Mouse (Mus musculus) neural tube, embryonic 14.5 days (tissue): Measurements from ENCODE around the gene Col16a1. TPM values are rescaled to one million over a fixed set of nuclear protein-coding genes. Genes with fewer than 3 reads are reported as not detected.
A peak's percentile ranks its signal among the peaks of the same experiment; 100 is the strongest.

Experiments used
- ATAC-seq: fragments of 200-750 bp; cut with Nextera tagmentation; 2 replicates; pipeline ENCODE4 v1.8.0; 2017; ENCODE audit warnings: low read depth, mild to moderate bottlenecking, moderate TSS enrichment, moderate library complexity
- H3K27ac ChIP-seq: fragments of 300-500 bp; sonication (generic); 2 replicates; pipeline ENCODE4 v1.5.1; 2014; ENCODE audit warnings: low read depth, mild to moderate bottlenecking, control low read depth, low read length, moderate library complexity, mixed read lengths
- H3K27me3 ChIP-seq: fragments of 300-500 bp; sonication (generic); 2 replicates; pipeline ENCODE4 v1.6.1; 2014; ENCODE audit warnings: low read length; ENCODE audit not compliant: control insufficient read depth, insufficient read depth
- H3K36me3 ChIP-seq: fragments of 300-500 bp; sonication (generic); 2 replicates; pipeline ENCODE4 v1.6.1; 2014; ENCODE audit warnings: low read length, mixed read lengths; ENCODE audit not compliant: control insufficient read depth, insufficient read depth
- H3K4me1 ChIP-seq: fragments of 300-500 bp; sonication (generic); 2 replicates; pipeline ENCODE4 v1.6.1; 2014; ENCODE audit warnings: low read length; ENCODE audit not compliant: control insufficient read depth, insufficient read depth
- H3K4me2 ChIP-seq: fragments of 300-500 bp; sonication (generic); 2 replicates; pipeline ENCODE4 v1.6.1; 2014; ENCODE audit warnings: mild to moderate bottlenecking, low read depth, low read length, control low read depth
- H3K4me3 ChIP-seq: fragments of 300-500 bp; sonication (generic); 2 replicates; pipeline ENCODE4 v1.5.1; 2014; ENCODE audit warnings: low read depth, low read length, control low read depth, mixed read lengths
- H3K9ac ChIP-seq: fragments of 300-500 bp; sonication (generic); replicated peaks from 2 replicates; pipeline ENCODE4 v1.6.1; 2014; ENCODE audit warnings: low read depth, mild to moderate bottlenecking, control low read depth, low read length, mixed read lengths
- H3K9me3 ChIP-seq: fragments of 300-500 bp; sonication (generic); 2 replicates; pipeline ENCODE4 v1.6.1; 2016; ENCODE audit warnings: low read length; ENCODE audit not compliant: control insufficient read depth
- WGBS: fragments of 180-500 bp; shearing (Covaris S2); extraction: QIAGEN DNeasy Blood & Tissue Kit; methylation state at CpG from one replicate; pipeline ENCODE4 v1.1.7; 2014; 5-methylcytosine and 5-hydroxymethylcytosine counted together
- polyA plus RNA-seq: library from polyadenylated mRNA; unstranded; fragments of >200 nt; fragmentation: Nextera tagmentation; extraction: Ambion mirVana; gene quantifications from 2 replicates; pipeline ENCODE4 v1.2.1, GENCODE M21; 2014

Gene Col16a1
- polyA plus RNA-seq, 1 experiment from 2014 or later, result 5.8 TPM

- no peak overlapping the region for H3K4me2 ChIP-seq
- WGBS, result 16% methylated on average over 23 of the region's 23 CpGs
- no peak overlapping the region for H3K27ac ChIP-seq
- no peak overlapping the region for H3K4me3 ChIP-seq
- ATAC-seq, result peak; percentile 38; the same call in 1 of the 2 replicates
- no peaks in the 10 kb centered on the region for H3K27me3 ChIP-seq
- no peak overlapping the region for H3K9ac ChIP-seq
- no peaks in the 10 kb centered on the region for H3K36me3 ChIP-seq
- 0 out of 2 replicates have a peak, but pooled peaks cover 3% of the 10 kb centered on the region for H3K4me1 ChIP-seq
- H3K9me3 ChIP-seq, result no peaks in the 10 kb centered on the region
These were observed 10.9 kb upstream of the Col16a1 start for GRCm38 (mm10) chr4:130036573-130037401.

- no peak overlapping the region for H3K9ac ChIP-seq
- H3K27ac ChIP-seq, result no peak overlapping the region
- ATAC-seq, result no peak
- H3K9me3 ChIP-seq, result no peaks in the 10 kb centered on the region
- H3K4me2 ChIP-seq, result no peak overlapping the region
- whole genome bisulfite sequencing, result 55% methylated on average over 5 of the region's 5 CpGs
- H3K27me3 ChIP-seq, result no peaks in the 10 kb centered on the region
- no peak overlapping the region for H3K4me3 ChIP-seq
- peaks cover 11% of the 10 kb centered on the region for H3K4me1 ChIP-seq
- no peaks in the 10 kb centered on the region for H3K36me3 ChIP-seq
These were observed 8.3 kb upstream of the Col16a1 start for GRCm38 (mm10) chr4:130039351-130039750.

- Histone ChIP-seq H3K4me2 (no peak overlapping the region), H3K9me3 (no peaks in the 10 kb centered on the region), H3K36me3 (no peaks in the 10 kb centered on the region), H3K27ac (no peak overlapping the region), H3K4me3 (no peak overlapping the region), H3K27me3 (no peaks in the 10 kb centered on the region), H3K4me1 (peaks cover 11% of the 10 kb centered on the region), H3K9ac (no peak overlapping the region)
- 78% methylated on average over 11 of the region's 11 CpGs for WGBS
- ATAC-seq, result no peak
These were observed 6.6 kb upstream of the Col16a1 start for GRCm38 (mm10) chr4:130041076-130041475.

- Histone ChIP-seq H3K9ac (no peak overlapping the region), H3K36me3 (no peaks in the 10 kb centered on the region), H3K9me3 (no peaks in the 10 kb centered on the region), H3K27ac (no peak overlapping the region), H3K4me1 (peaks cover 23% of the 10 kb centered on the region), H3K27me3 (no peaks in the 10 kb centered on the region; the same call in 1 of the 2 replicates), H3K4me3 (no peak overlapping the region), H3K4me2 (no peak overlapping the region)
- no peak for ATAC-seq
- 43% methylated on average over 9 of the region's 9 CpGs for WGBS
These were observed 3.4 kb upstream of the Col16a1 start for GRCm38 (mm10) chr4:130044211-130044610.

GRCm38 (mm10) chr4:130045609-130046008, 2.0 kb upstream of the Col16a1 start:
- H3K9ac ChIP-seq, result no peak overlapping the region
- ATAC-seq, result no peak
- WGBS, result 27% methylated on average over 14 of the region's 14 CpGs
- no peak overlapping the region; the same call in 1 of the 2 replicates for H3K27ac ChIP-seq
- no peaks in the 10 kb centered on the region; the same call in 1 of the 2 replicates for H3K27me3 ChIP-seq
- no peak overlapping the region for H3K4me3 ChIP-seq
- H3K4me2 ChIP-seq, result no peak overlapping the region
- H3K36me3 ChIP-seq, result no peaks in the 10 kb centered on the region
- peaks cover 23% of the 10 kb centered on the region for H3K4me1 ChIP-seq
- no peaks in the 10 kb centered on the region for H3K9me3 ChIP-seq

GRCm38 (mm10) chr4:130048203-130048479, 501 bp downstream of the Col16a1 start:
- Histone ChIP-seq H3K9me3 (no peaks in the 10 kb centered on the region), H3K36me3 (no peaks in the 10 kb centered on the region), H3K4me2 (peak overlapping the region; percentile 60), H3K27me3 (no peaks in the 10 kb centered on the region; the same call in 1 of the 2 replicates), H3K4me1 (peaks cover 23% of the 10 kb centered on the region), H3K27ac (peak overlapping the region; percentile 69; the same call in 1 of the 2 replicates), H3K4me3 (peak overlapping the region; percentile 29), H3K9ac (peak overlapping the region; percentile 52)
- ATAC-seq, result peak; percentile 5; the same call in 1 of the 2 replicates
- WGBS, result 50% methylated on average over 4 of the region's 4 CpGs

- 85% methylated on average over 8 of the region's 8 CpGs for WGBS
These were observed 2.6 kb downstream of the Col16a1 start for GRCm38 (mm10) chr4:130050056-130050824.

GRCm38 (mm10) chr4:130052283-130052682, 4.6 kb downstream of the Col16a1 start:
- Histone ChIP-seq H3K4me1 (peaks cover 18% of the 10 kb centered on the region; the same call in 1 of the 2 replicates), H3K27me3 (no peaks in the 10 kb centered on the region; the same call in 1 of the 2 replicates)
- WGBS, result 72% methylated on average over 3 of the region's 3 CpGs

More at GRCm38 (mm10) chr4:130050056-130050824, 2.6 kb downstream of the Col16a1 start:
- Histone ChIP-seq H3K9me3 (no peaks in the 10 kb centered on the region), H3K27me3 (no peaks in the 10 kb centered on the region; the same call in 1 of the 2 replicates), H3K27ac (no peak overlapping the region), H3K9ac (no peak overlapping the region), H3K4me2 (no peak overlapping the region), H3K4me3 (no peak overlapping the region), H3K36me3 (no peaks in the 10 kb centered on the region), H3K4me1 (peaks cover 13% of the 10 kb centered on the region; the same call in 1 of the 2 replicates)
- ATAC-seq, result no peak

GRCm38 (mm10) chr4:130053111-130053510, 5.5 kb downstream of the Col16a1 start:
- H3K9me3 ChIP-seq, result no peaks in the 10 kb centered on the region
- H3K36me3 ChIP-seq, result no peaks in the 10 kb centered on the region
- H3K4me2 ChIP-seq, result no peak overlapping the region
- H3K27me3 ChIP-seq, result no peaks in the 10 kb centered on the region
- no peak overlapping the region for H3K4me3 ChIP-seq
- 80% methylated on average over 9 of the region's 9 CpGs for WGBS
- no peak for ATAC-seq
- no peak overlapping the region for H3K9ac ChIP-seq
- H3K27ac ChIP-seq, result no peak overlapping the region; the same call in 1 of the 2 replicates
- peaks cover 10% of the 10 kb centered on the region; the same call in 1 of the 2 replicates for H3K4me1 ChIP-seq

More at GRCm38 (mm10) chr4:130052283-130052682, 4.6 kb downstream of the Col16a1 start:
- Histone ChIP-seq H3K4me2 (no peak overlapping the region), H3K36me3 (no peaks in the 10 kb centered on the region), H3K27ac (no peak overlapping the region), H3K9me3 (no peaks in the 10 kb centered on the region), H3K9ac (no peak overlapping the region), H3K4me3 (no peak overlapping the region)
- ATAC-seq, result no peak
